Mouse (Mus musculus) G1E (cell line): ENCODE measurements at regions not wholly inside any gene's neighbourhood (a gene's known extent, or its start where the extent isn't known, plus 50 kb on each side); places are given as distances from the start of the nearest gene placed in this dataset.

ENCODE experiments used
- ATAC-seq: 2 replicates; pipeline ENCODE4 v1.8.0; 2016; ENCODE audit warnings: mild to moderate bottlenecking; ENCODE audit not compliant: insufficient number of reproducible peaks, poor library complexity, low FRiP score, severe bottlenecking; ENCODE audit errors: extremely low read depth
- DNase-seq: peaks from one replicate; pipeline ENCODE4 v3.0.0; 2012; ENCODE audit warnings: low spot score
- H3K27me3 ChIP-seq: 2 replicates; pipeline ENCODE4 v1.6.1; 2012; ENCODE audit warnings: mild to moderate bottlenecking, low read length, inconsistent platforms; ENCODE audit not compliant: insufficient read depth
- H3K36me3 ChIP-seq: replicated peaks from 2 replicates; pipeline ENCODE3; 2012; ENCODE audit warnings: mild to moderate bottlenecking, inconsistent platforms
- H3K4me1 ChIP-seq: 2 replicates; pipeline ENCODE4 v1.6.1; 2012; ENCODE audit warnings: low read depth, low read length, inconsistent platforms, mixed read lengths; ENCODE audit not compliant: insufficient read depth
- H3K4me3 ChIP-seq: 2 replicates; pipeline ENCODE4 v1.5.1; 2012; ENCODE audit warnings: low read depth, mild to moderate bottlenecking, inconsistent platforms, low read length, moderate library complexity, mixed read lengths
- H3K9me3 ChIP-seq: replicated peaks from 2 replicates; pipeline ENCODE4 v1.6.1; 2012; ENCODE audit warnings: inconsistent platforms
- CTCF ChIP-seq: IDR thresholded peaks from 2 replicates; pipeline ENCODE4 v1.5.1; 2012; ENCODE audit warnings: low read depth, low read length, inconsistent platforms, mixed read lengths
- GATA1 ChIP-seq: IDR thresholded peaks from 2 replicates; pipeline ENCODE4 v1.6.1; 2012; ENCODE audit warnings: borderline replicate concordance, low read length, inconsistent platforms, mixed read lengths
- GATA2 ChIP-seq: IDR thresholded peaks from 2 replicates; pipeline ENCODE4 v1.6.1; 2012; ENCODE audit warnings: low read depth, low read length, inconsistent platforms, borderline replicate concordance
- POLR2AphosphoS5 ChIP-seq: IDR thresholded peaks from 2 replicates; pipeline ENCODE4 v1.6.1; 2012; ENCODE audit warnings: low read depth, low read length, inconsistent platforms; ENCODE audit not compliant: insufficient replicate concordance
- TAL1 ChIP-seq: conservative IDR thresholded peaks from 2 replicates; pipeline ENCODE4 v1.6.1; 2012; ENCODE audit warnings: low read depth, low read length, inconsistent platforms, mixed read lengths

DNA sequence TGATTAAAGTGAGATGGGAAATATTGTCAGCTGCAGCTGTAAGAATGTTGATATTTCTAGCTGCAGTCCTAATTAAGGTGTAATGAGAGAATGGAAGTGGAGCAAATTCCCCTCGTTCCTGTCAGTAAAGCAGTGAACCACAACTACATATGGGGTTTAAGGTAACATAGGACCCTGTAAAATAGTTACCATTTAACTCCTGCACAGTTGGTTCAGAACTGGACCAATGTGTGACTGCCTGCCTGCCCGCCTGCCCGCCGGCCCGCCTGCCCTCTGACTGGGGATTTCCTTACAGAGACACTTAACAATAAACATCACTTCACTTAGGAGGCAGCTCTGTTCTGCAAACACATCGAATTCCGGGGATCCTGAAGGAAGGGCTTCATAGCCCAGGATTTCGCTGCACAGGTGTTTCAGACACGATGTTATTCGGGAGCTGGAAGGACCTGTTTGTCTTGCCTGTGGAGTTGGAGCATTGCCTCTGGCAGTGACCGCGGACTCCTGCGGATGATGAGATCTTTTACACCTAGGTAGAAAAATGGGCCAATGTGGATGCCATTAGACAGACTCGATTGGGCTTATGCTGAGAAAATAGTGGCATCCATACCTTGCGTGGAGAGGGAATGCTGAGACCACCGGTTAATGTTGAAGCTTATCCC, 670.7 kb upstream of the Zeb2 start:
- Histone ChIP-seq H3K4me1 (no peaks in the 10 kb centered on the region), H3K4me3 (no peak overlapping the region), H3K9me3 (no peaks in the 10 kb centered on the region), H3K27me3 (0 out of 2 replicates have a peak, but pooled peaks cover 2% of the 10 kb centered on the region), H3K36me3 (no peaks in the 10 kb centered on the region)
- ATAC-seq: no peak
- no peak for DNase-seq
- no peak for TF ChIP-seq CTCF
- no peak for TF ChIP-seq GATA1
- no peak for TF ChIP-seq TAL1
- TF ChIP-seq GATA2: no peak
- no peak for TF ChIP-seq POLR2AphosphoS5

DNA sequence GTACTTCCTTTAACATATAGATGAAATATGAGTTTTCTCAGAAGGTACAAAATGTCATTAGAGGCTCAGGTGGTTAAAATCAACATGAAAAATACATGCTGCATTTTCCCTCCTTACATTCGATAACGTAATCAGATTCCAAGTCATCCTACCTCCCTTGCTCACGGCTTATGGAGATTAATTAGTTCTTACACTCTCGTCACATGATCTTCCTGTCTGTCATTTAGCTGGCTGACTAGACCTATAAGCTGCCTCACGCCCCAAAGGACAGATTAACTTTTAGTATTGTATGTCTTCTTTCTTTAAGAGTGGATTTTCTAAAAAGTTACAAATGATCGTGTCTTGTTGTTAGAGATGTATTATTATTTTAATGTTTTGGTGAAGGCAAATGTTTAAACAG, 669.6 kb upstream of the Zeb2 start:
- Histone ChIP-seq H3K4me3 (no peak overlapping the region), H3K4me1 (no peaks in the 10 kb centered on the region), H3K9me3 (no peaks in the 10 kb centered on the region), H3K36me3 (no peaks in the 10 kb centered on the region), H3K27me3 (0 out of 2 replicates have a peak, but pooled peaks cover 2% of the 10 kb centered on the region)
- TF ChIP-seq POLR2AphosphoS5 (no peak), GATA2 (no peak)
- no peak for ATAC-seq
- no peak for DNase-seq

DNA sequence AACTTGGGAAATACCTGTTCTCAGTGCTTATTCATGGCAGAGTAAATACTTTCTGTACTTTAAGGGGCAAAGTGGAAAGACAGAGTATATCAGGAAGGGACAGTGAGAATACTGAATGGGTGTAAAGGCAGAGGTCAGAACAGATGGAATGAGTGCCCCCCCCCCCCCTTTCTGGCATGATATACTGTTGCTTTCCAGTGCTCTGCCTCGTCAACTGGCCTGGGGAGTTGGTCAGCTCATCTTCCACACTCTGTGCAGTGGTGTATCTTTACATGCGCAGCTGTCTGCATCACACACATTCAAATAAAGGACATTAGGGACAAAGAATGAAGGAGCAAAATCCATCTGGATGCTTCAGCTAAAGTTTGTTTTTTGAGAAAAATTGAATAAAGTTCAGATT, 668.5 kb upstream of the Zeb2 start:
- Histone ChIP-seq H3K4me1 (no peaks in the 10 kb centered on the region), H3K36me3 (no peaks in the 10 kb centered on the region), H3K27me3 (0 out of 2 replicates have a peak, but pooled peaks cover 2% of the 10 kb centered on the region), H3K4me3 (no peak overlapping the region), H3K9me3 (no peaks in the 10 kb centered on the region)
- no peak for TF ChIP-seq GATA1
- TF ChIP-seq GATA2: no peak
- TF ChIP-seq CTCF: no peak
- TF ChIP-seq TAL1: no peak
- TF ChIP-seq POLR2AphosphoS5: no peak
- ATAC-seq (no peak), DNase-seq (no peak)

DNA sequence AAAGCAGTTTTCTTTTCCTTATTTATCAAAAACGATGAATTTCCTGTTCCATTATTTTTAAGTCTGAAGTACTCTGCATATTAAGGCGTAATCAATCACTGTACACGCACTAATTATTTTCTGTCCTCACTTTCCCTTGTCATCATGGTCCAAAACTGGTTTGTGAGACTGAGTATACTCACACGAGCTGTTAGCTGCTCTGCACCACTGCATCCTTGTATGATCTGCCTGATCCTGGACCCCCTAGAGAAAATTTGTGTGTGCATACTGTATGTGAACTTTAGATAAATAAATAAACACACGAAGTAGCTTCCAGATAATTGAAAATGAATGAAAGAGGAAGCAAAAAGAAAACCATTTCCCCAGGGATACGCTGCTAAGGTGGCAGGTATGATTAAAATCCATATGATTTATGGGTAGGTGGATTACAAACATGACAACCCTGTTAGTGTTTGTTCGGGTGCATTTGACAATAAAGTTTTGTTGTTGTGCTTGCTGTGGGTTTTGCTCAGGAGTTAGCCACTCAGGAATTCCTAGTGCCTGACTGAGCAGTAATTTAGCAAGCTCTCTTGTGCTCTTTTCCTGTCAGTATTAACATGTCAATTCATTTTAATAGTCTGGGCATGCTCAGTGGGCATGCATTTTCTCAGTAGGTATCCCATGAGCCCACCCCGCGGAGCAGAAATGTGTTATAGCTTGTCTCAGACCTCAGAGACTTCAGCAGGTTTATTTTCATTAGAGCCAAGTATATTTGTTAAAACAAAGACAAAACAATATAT, 666.6 kb upstream of the Zeb2 start:
- H3K4me3 ChIP-seq: no peak overlapping the region
- TF ChIP-seq POLR2AphosphoS5 (no peak), CTCF (no peak), GATA2 (no peak), TAL1 (no peak), GATA1 (no peak)
- no peak for ATAC-seq
- no peaks in the 10 kb centered on the region for H3K9me3 ChIP-seq
- no peaks in the 10 kb centered on the region for H3K4me1 ChIP-seq
- DNase-seq: no peak
- H3K36me3 ChIP-seq: no peaks in the 10 kb centered on the region
- H3K27me3 ChIP-seq: 0 out of 2 replicates have a peak, but pooled peaks cover 2% of the 10 kb centered on the region

DNA sequence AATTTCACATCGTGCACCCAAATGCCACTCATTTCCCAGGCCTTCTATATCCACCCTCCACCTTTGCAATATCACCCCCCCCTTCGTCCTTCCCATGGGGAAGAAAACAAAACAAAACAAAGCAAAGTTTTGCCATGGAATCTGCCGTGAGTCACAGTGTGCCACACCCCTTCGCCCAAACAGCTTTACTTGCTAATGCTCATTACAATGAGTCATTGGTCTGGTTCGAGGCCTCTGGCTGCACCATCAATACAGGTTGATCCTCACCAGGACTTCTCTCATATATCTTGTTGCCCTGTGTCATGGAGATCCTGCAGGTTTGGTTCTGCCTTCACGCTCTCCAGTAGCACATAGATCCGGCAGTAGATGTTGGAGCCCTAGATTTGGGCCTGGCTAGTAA, 660.3 kb upstream of the Zeb2 start:
- Histone ChIP-seq H3K36me3 (no peaks in the 10 kb centered on the region), H3K27me3 (no peaks in the 10 kb centered on the region), H3K4me1 (no peaks in the 10 kb centered on the region), H3K9me3 (no peaks in the 10 kb centered on the region), H3K4me3 (no peak overlapping the region)
- no peak for DNase-seq
- ATAC-seq: no peak
- TF ChIP-seq TAL1 (no peak), CTCF (no peak), POLR2AphosphoS5 (no peak)

DNA sequence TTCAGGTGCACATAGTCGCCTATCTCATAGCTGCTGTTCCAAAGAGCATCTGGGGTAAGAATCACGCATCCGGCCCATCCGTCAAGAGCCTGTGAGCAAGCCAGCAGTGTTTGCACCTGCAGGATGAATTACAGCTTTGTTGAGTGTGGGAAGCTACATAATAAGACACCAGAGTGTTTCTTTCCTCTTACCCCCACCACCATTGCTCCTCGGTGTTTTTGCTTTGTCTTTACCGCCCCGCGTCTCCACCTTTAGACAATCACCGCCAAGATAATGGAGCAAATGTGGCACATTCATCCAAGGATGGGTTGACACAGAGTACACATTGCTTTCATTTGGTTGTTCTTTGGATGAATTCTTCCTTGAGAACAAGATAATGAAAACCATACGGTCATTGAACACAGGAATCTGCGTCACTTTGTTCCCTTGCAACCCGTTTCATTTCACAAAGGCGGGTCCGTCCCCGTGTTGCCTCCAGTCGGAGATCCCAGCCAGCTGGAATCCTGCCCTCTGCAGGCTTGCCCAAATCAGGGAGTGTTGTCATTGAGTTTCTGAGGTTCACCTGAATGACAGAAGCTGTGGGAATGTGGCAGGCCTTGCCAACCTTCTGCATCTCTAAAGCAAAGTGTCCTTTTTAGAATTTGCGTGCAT, 659.4 kb upstream of the Zeb2 start:
- no peak for TF ChIP-seq CTCF
- TF ChIP-seq GATA2: no peak
- TF ChIP-seq GATA1: no peak
- no peak for TF ChIP-seq POLR2AphosphoS5
- no peak for TF ChIP-seq TAL1
- H3K9me3 ChIP-seq: no peaks in the 10 kb centered on the region
- H3K27me3 ChIP-seq: no peaks in the 10 kb centered on the region
- no peak for DNase-seq
- no peak overlapping the region for H3K4me3 ChIP-seq
- no peaks in the 10 kb centered on the region for H3K36me3 ChIP-seq
- no peaks in the 10 kb centered on the region for H3K4me1 ChIP-seq
- ATAC-seq: no peak
